Mouse (Mus musculus): Measurements from ENCODE around the gene Rnf181. TPM values are rescaled to one million over a fixed set of nuclear protein-coding genes. Genes with fewer than 3 reads are reported as not detected.

The Rnf181 gene
- polyA plus RNA-seq, 1 experiment from 2014 or later: 102 TPM

DNA sequence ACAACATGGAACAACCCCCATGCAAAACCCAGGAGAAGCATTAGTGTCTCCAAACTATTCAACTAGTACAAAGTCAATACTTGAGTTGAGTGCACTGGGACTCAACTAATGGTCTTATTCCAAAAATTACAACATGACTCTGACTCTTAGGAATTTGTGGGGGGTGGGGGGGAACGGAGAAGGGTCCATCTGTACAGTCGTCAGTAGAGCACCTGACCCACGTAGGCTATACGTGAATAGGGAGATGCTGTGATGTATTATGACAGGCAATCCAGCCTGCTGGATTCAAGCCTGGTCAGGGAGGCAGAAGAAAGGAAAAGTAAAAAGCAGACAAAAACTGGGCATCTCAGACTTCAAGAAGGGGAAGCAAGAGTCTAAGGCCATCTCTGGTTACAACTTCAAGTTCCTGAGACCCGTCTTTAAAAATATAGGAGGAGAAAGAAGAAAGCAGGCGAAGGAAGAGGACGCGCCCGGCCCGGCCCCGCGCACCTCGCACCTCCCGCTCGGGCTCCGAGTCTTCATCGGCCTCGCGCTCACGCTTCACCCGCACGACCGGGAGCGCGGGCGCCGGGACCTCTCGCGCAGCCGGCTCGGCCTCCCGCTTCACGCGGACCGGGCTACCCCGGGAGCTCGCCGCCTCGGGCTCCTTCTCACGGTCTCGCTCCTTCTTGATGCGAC, 22.2 kb downstream of the Rnf181 start:
- ATAC-seq (replicated peaks; ENCODE audit: low FRiP score) (peak; percentile 49; the same call in 1 of the 2 replicates), DNase-seq (ENCODE audit: low spot score) (no peak)
- Histone ChIP-seq H3K4me1 (replicated peaks; ENCODE audit: control insufficient read depth, insufficient read depth, low read length) (peaks cover 4% of the 10 kb centered on the region; the same call in 1 of the 2 replicates), H3K9ac (ENCODE audit: low read length) (peak overlapping the region; percentile 89), H3K4me3 (ENCODE audit: low read depth, low read length) (peak overlapping the region; percentile 83), H3K36me3 (ENCODE audit: control insufficient read depth, insufficient read depth, low read length) (peaks cover 4% of the 10 kb centered on the region; the same call in 1 of the 2 replicates), H3K9me3 (ENCODE audit: control insufficient read depth, low read length) (no peaks in the 10 kb centered on the region), H3K27ac (ENCODE audit: low read depth, low read length) (0 out of 2 replicates have a peak overlapping the region, but pooled peaks have one; percentile 42), H3K27me3 (ENCODE audit: control insufficient read depth, insufficient read depth, low read length) (no peaks in the 10 kb centered on the region), H3K4me2 (ENCODE audit: low read depth, low read length, severe bottlenecking) (peak overlapping the region; percentile 89)
- WGBS: under 1% methylated on average over 42 of the region's 42 CpGs

- H3K9ac ChIP-seq (ENCODE audit: low read length): no peak overlapping the region
- H3K4me3 ChIP-seq (ENCODE audit: low read depth, low read length): no peak overlapping the region
- H3K4me2 ChIP-seq (ENCODE audit: low read depth, low read length, severe bottlenecking): no peak overlapping the region
- no peaks in the 10 kb centered on the region; the same call in 1 of the 2 replicates for H3K4me1 ChIP-seq (replicated peaks; ENCODE audit: control insufficient read depth, insufficient read depth, low read length)
- no peaks in the 10 kb centered on the region for H3K27me3 ChIP-seq (ENCODE audit: control insufficient read depth, insufficient read depth, low read length)
- peaks cover 6% of the 10 kb centered on the region for H3K36me3 ChIP-seq (ENCODE audit: control insufficient read depth, insufficient read depth, low read length)
- no peak for DNase-seq (ENCODE audit: low spot score)
- no peak for ATAC-seq (replicated peaks; ENCODE audit: low FRiP score)
- no peak overlapping the region for H3K27ac ChIP-seq (ENCODE audit: low read depth, low read length)
- 79% methylated on average over 2 of the region's 2 CpGs for WGBS
- H3K9me3 ChIP-seq (ENCODE audit: control insufficient read depth, low read length): no peaks in the 10 kb centered on the region
These were observed 26.3 kb downstream of the Rnf181 start for GRCm38 (mm10) chr6:72340481-72340880.

GRCm38 (mm10) chr6:72333111-72333510, 33.6 kb downstream of the Rnf181 start:
- Histone ChIP-seq H3K36me3 (ENCODE audit: control insufficient read depth, insufficient read depth, low read length) (peaks cover 8% of the 10 kb centered on the region), H3K27ac (ENCODE audit: low read depth, low read length) (no peak overlapping the region), H3K4me1 (replicated peaks; ENCODE audit: control insufficient read depth, insufficient read depth, low read length) (no peaks in the 10 kb centered on the region), H3K4me3 (ENCODE audit: low read depth, low read length) (no peak overlapping the region), H3K9me3 (ENCODE audit: control insufficient read depth, low read length) (no peaks in the 10 kb centered on the region), H3K9ac (ENCODE audit: low read length) (no peak overlapping the region), H3K27me3 (ENCODE audit: control insufficient read depth, insufficient read depth, low read length) (no peaks in the 10 kb centered on the region), H3K4me2 (ENCODE audit: low read depth, low read length, severe bottlenecking) (no peak overlapping the region)
- ATAC-seq (replicated peaks; ENCODE audit: low FRiP score) (no peak), DNase-seq (ENCODE audit: low spot score) (no peak)
- WGBS: 83% methylated on average over 5 of the region's 5 CpGs

DNA sequence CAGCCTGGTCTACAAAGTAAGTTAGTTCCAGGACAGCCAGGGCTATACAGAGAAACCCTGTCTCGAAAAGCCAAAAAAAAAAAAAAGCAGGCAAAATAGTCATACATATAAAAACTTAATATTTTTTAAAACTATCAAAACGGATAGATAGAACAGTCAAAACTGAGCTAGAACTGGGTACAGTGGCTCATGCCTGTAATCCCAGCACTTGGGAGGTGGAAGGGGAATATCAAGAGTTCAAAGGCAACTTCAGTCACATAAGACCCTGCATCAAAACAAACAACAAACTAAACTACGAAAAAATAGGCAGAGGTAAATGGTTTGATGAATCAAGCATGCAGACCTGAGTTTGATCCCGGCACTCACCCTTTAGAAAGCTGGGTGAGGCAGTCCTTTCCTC, 36.6 kb downstream of the Rnf181 start:
- H3K4me1 ChIP-seq (replicated peaks; ENCODE audit: control insufficient read depth, insufficient read depth, low read length): no peaks in the 10 kb centered on the region
- no peaks in the 10 kb centered on the region for H3K9me3 ChIP-seq (ENCODE audit: control insufficient read depth, low read length)
- ATAC-seq (replicated peaks; ENCODE audit: low FRiP score): no peak
- no peaks in the 10 kb centered on the region for H3K27me3 ChIP-seq (ENCODE audit: control insufficient read depth, insufficient read depth, low read length)
- no peak for DNase-seq (ENCODE audit: low spot score)
- H3K36me3 ChIP-seq (ENCODE audit: control insufficient read depth, insufficient read depth, low read length): peaks cover 4% of the 10 kb centered on the region; the same call in 1 of the 2 replicates
- no peak overlapping the region for H3K4me2 ChIP-seq (ENCODE audit: low read depth, low read length, severe bottlenecking)
- WGBS: 96% methylated on average over 4 of the region's 4 CpGs
- H3K4me3 ChIP-seq (ENCODE audit: low read depth, low read length): no peak overlapping the region
- H3K27ac ChIP-seq (ENCODE audit: low read depth, low read length): no peak overlapping the region
- H3K9ac ChIP-seq (ENCODE audit: low read length): no peak overlapping the region

DNA sequence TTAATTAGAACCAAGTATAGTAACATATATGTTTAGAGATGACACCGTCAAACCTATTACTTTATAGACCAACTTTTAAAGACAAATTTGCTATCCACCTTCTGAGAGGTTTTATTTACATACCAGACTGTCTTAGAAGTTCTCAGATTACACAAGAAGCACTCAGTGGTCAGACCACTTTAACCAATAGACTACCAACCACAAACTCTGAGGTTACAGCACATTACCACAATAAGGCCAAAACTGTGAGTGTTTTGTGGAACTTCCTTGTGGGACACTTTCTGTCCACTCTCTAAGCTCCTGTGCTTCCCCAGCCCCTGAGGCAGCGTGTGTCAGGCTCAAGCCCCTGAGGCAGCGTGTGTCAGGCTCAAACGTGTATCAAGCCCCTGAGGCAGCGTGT, 37.7 kb downstream of the Rnf181 start:
- ATAC-seq (replicated peaks; ENCODE audit: low FRiP score) (no peak), DNase-seq (ENCODE audit: low spot score) (no peak)
- no peaks in the 10 kb centered on the region for H3K27me3 ChIP-seq (ENCODE audit: control insufficient read depth, insufficient read depth, low read length)
- H3K36me3 ChIP-seq (ENCODE audit: control insufficient read depth, insufficient read depth, low read length): peaks cover 4% of the 10 kb centered on the region; the same call in 1 of the 2 replicates
- H3K4me1 ChIP-seq (replicated peaks; ENCODE audit: control insufficient read depth, insufficient read depth, low read length): no peaks in the 10 kb centered on the region
- no peak overlapping the region for H3K27ac ChIP-seq (ENCODE audit: low read depth, low read length)
- no peak overlapping the region for H3K4me2 ChIP-seq (ENCODE audit: low read depth, low read length, severe bottlenecking)
- no peak overlapping the region for H3K9ac ChIP-seq (ENCODE audit: low read length)
- H3K4me3 ChIP-seq (ENCODE audit: low read depth, low read length): no peak overlapping the region
- WGBS: 92% methylated on average over 5 of the region's 5 CpGs
- H3K9me3 ChIP-seq (ENCODE audit: control insufficient read depth, low read length): no peaks in the 10 kb centered on the region

DNA sequence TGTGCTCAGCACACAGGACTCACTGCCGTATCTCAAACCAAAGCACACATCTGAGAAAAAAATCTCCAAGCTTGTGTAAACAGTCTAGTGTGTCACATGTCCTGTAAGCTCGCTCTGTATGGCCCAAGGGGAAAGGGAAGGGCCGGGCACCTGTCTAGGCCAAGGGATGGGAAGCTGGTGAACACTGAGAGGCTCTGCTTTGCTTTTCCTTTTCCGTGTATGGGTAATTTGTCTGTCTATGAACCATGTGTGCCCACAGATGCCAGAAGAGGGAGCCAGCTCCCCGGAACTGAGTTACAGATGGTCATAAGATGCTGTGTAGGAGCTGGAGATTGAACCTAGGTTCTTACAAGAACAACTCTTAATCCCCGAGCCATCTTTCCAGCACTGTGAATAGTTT, 40.5 kb downstream of the Rnf181 start:
- 80% methylated on average over 6 of the region's 6 CpGs for WGBS
- no peaks in the 10 kb centered on the region for H3K4me1 ChIP-seq (replicated peaks; ENCODE audit: control insufficient read depth, insufficient read depth, low read length)
- no peaks in the 10 kb centered on the region for H3K9me3 ChIP-seq (ENCODE audit: control insufficient read depth, low read length)
- no peak overlapping the region for H3K9ac ChIP-seq (ENCODE audit: low read length)
- H3K4me3 ChIP-seq (ENCODE audit: low read depth, low read length): no peak overlapping the region
- peaks cover 2% of the 10 kb centered on the region; the same call in 1 of the 2 replicates for H3K36me3 ChIP-seq (ENCODE audit: control insufficient read depth, insufficient read depth, low read length)
- H3K4me2 ChIP-seq (ENCODE audit: low read depth, low read length, severe bottlenecking): no peak overlapping the region
- no peak overlapping the region for H3K27ac ChIP-seq (ENCODE audit: low read depth, low read length)
- ATAC-seq (replicated peaks; ENCODE audit: low FRiP score) (no peak), DNase-seq (ENCODE audit: low spot score) (no peak)
- H3K27me3 ChIP-seq (ENCODE audit: control insufficient read depth, insufficient read depth, low read length): no peaks in the 10 kb centered on the region

DNA sequence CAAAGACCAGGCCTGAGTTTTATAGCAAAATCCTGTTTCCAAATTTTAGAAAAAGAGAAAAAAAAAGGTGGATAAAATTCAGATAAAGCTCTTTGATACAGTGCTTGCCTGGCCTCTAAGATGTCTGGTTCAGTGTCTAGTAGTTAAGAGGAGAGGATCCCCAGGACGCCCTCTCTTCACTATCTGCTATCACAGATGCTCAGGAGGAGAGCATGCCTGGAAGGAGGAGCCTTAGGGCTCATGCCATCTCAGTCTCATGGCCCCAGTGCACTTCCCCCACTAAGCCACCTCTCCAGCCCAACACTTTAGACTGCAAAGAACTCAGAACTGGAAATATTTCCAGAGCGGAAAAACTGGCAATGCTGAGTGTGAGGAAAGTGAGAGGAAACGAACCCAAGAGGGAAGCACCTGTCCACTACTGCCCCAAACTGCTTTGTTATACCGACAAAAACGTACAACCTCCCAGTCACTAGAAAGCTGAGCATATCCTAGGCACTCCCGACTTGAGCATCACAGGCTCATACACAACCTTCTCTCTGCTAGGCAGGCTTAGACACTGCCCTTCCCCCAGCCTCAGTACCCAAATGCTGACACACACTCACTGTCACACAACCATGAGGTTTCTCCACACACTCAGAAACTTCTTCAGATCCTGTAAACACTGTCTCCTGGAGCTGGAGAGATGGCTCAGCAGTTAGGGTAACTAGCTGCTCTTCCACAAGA, 42.8 kb downstream of the Rnf181 start:
- Histone ChIP-seq H3K27ac (ENCODE audit: low read depth, low read length) (no peak overlapping the region), H3K4me1 (replicated peaks; ENCODE audit: control insufficient read depth, insufficient read depth, low read length) (no peaks in the 10 kb centered on the region), H3K4me3 (ENCODE audit: low read depth, low read length) (no peak overlapping the region), H3K36me3 (ENCODE audit: control insufficient read depth, insufficient read depth, low read length) (peaks cover 4% of the 10 kb centered on the region), H3K9ac (ENCODE audit: low read length) (no peak overlapping the region), H3K4me2 (ENCODE audit: low read depth, low read length, severe bottlenecking) (no peak overlapping the region), H3K27me3 (ENCODE audit: control insufficient read depth, insufficient read depth, low read length) (no peaks in the 10 kb centered on the region), H3K9me3 (ENCODE audit: control insufficient read depth, low read length) (no peaks in the 10 kb centered on the region)
- 88% methylated on average over 6 of the region's 6 CpGs for WGBS
- no peak for ATAC-seq (replicated peaks; ENCODE audit: low FRiP score)
- DNase-seq (ENCODE audit: low spot score): no peak

DNA sequence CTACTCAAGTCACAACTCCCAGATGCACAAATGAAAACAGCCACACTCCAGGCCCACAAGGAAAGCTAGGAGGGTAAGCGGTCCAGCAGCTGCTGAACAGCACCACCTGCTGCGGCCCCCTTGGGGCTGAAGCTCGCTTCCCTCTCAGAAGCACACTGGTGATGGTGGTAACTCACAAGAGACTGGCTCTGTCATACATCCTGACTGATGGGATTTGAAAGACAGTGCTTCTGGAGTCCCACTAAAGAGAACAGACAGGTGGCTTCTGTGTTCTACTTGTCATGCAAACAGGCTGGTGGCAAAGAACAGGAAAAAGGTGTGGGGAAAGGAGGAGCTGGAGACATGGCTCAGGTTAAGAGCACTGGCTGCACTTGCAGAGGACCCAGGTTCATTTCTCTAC, 43.8 kb downstream of the Rnf181 start:
- Histone ChIP-seq H3K4me1 (replicated peaks; ENCODE audit: control insufficient read depth, insufficient read depth, low read length) (no peaks in the 10 kb centered on the region), H3K27me3 (ENCODE audit: control insufficient read depth, insufficient read depth, low read length) (no peaks in the 10 kb centered on the region), H3K4me3 (ENCODE audit: low read depth, low read length) (no peak overlapping the region), H3K27ac (ENCODE audit: low read depth, low read length) (no peak overlapping the region), H3K36me3 (ENCODE audit: control insufficient read depth, insufficient read depth, low read length) (peaks cover 8% of the 10 kb centered on the region), H3K4me2 (ENCODE audit: low read depth, low read length, severe bottlenecking) (no peak overlapping the region), H3K9me3 (ENCODE audit: control insufficient read depth, low read length) (no peaks in the 10 kb centered on the region), H3K9ac (ENCODE audit: low read length) (no peak overlapping the region)
- ATAC-seq (replicated peaks; ENCODE audit: low FRiP score): no peak
- DNase-seq (ENCODE audit: low spot score): no peak
- 94% methylated on average over 3 of the region's 3 CpGs for WGBS

All from forebrain, embryonic 11.5 days (tissue).